Mouse (Mus musculus) adrenal gland, postnatal 4 days (tissue): ENCODE measurements around the gene Smim7. TPM values are rescaled to one million over a fixed set of nuclear protein-coding genes. Genes with fewer than 3 reads are reported as not detected.

Experiments
- DNase-seq, 2 experiments: peaks; one replicate each; pipeline ENCODE4 v3.0.0; 2021 to 2022; ENCODE audit warnings: low spot score in 2 of 2, mixed read lengths in 2 of 2
- long read RNA-seq, 2 experiments: library from polyadenylated mRNA; stranded (forward); transcript quantifications; one replicate each; pipeline ENCODE4 v2.0.0; 2021
- total RNA-seq, 2 experiments: library from RNA; stranded (reverse); gene quantifications; 2 replicates each; pipeline ENCODE4 v1.2.3; 2021

Smim7 gene
- total RNA-seq, result 100 to 1,000 TPM; 119 to 124 TPM
- long read RNA-seq, experiment 1, transcript Smim7-203 (5 exons, 2,892 nt), result major isoform, 94 of 105 reads
- long read RNA-seq, experiment 1, partial matches to known transcripts, result 1 of 105 reads
- long read RNA-seq, experiment 1, other reads (novel, unspliced or antisense), result 7 of 105 reads
- long read RNA-seq, experiment 2, transcript Smim7-203 (5 exons, 2,892 nt), result major isoform, 129 of 140 reads
- long read RNA-seq, experiment 2, transcript Smim7-201 (4 exons, 642 nt), result minor isoform, 7 of 140 reads
- long read RNA-seq, experiment 2, partial matches to known transcripts, result 2 of 140 reads
- long read RNA-seq, experiment 2, other reads (novel, unspliced or antisense), result 2 of 140 reads

DNA sequence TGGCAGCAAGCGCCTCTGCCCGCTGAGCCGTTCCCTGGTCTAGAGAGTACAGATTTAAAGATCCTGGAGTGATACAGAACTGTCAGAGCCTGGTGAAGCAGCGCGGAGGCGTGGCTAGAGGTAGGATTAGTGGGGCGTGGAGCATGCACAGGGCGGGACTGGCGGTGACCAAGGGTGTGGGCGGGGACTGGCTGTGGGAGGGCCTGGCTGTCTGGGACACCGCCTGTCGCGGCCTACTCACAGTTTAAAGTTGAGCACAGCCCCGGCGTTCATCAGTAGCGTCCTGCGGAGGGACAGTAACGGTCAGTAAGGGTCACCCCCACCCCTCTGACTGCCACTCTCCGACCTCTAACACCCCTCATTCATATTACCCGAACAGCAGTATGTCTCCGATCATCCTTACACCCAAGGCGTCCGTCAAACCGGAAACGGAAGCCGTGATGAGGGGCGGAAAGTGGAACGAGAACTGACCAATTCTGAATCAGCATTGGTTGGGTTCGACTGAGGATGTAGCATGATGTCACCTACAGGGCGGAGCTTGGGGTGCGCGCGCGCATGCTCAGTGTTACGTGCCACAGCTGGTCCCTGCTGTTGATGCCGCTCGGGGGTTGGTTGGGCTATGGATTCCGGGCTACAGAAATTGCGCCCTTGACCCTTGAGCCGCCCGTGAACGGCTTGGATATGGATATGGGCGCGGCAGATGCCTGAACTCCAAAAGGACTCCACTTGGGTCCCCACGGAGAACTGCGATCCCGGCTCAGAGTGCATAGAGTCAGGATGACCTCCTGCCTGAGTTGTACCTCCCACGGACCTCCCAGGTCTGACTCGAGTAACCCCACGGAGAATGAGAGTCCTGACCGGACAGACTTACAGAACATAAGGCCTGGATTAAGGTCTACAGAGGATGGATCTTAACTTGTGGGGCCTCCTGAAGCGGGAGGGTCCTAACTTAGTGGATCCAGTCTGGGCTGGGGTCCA, at the start of gene Smim7:
Gene Smim7, minus strand, starts transcription at position 456 of the 978 bp plus-strand sequence.
- peak; percentile 92 to 93 for DNase-seq

DNA sequence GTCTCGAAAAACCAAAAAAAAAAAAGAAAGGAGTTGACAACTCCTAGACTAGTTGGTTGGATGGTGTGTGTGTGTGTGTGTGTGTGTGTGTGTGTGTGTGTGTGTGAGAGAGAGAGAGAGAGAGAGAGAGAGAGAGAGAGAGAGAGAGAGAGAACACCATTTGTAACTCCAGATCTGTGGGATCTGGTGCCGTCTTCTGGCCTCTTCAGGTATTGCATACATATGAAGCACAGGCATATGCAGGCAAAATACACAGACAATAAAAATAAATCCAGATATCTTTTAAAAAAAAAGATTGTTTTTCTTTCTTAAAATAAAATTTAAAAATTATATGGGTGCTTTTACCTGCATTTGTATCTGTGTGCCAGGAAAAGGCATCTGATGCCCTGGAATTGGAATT, 19.3 kb upstream of the Smim7 start:
- no peak for DNase-seq

DNA sequence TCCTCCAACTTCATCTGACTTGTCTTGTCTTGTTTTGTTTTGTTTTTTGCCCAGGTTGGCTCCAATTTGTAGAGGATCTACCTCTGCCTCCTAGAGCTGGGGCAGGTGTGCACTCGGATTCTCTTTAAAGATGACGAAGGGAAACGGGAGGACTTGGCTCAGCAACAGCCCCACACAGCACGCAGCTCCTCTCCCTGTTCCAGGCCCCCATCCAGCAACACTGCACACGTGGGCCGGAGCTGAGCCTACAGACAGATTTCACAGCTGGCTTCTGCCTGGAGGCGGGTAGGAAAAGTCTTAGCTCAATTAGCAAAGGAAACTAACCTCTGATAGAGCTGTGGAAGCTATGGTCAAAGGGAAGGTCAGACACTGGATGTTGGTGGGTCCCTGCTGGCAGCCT, 18.4 kb upstream of the Smim7 start:
- no peak for DNase-seq

DNA sequence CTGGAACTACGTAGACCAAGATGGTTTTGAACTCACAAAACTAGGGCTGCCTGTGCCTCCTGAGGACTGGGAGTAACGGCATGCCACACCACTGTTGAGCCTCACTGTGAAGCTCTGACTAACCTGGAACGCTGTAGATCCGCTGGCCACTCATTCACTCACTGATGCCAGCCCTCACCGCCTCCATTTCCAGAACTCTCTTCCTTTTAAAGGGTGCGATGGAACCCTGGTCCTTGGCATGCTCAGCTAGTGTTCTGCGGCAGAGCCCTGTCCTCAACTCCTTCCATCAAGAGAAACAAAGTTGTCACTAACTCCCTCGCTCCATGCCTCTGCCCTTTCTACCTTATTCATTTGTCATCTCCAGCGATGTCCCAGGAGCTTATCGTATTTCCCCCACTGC, 18.0 kb upstream of the Smim7 start:
- no peak for DNase-seq

DNA sequence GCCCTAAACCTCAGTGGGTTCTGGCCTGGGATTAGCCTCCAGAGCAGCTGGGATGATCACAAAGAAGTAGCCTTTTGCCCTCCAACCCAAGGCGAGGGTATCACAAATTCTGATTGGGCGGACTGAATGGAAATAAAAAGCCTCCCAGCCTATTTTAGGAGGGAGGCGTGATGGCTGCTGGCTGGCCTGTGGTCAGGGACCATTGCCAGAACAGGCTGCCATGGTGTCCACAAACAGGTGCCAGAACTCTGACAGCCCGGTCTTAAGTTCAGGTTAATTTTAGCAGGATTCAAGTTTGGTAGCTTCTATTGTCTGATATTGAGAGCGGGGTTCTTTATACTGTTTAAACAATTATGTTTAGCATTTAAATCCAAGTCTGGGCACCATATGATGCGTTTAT, 16.9 kb upstream of the Smim7 start:
- no peak for DNase-seq

DNA sequence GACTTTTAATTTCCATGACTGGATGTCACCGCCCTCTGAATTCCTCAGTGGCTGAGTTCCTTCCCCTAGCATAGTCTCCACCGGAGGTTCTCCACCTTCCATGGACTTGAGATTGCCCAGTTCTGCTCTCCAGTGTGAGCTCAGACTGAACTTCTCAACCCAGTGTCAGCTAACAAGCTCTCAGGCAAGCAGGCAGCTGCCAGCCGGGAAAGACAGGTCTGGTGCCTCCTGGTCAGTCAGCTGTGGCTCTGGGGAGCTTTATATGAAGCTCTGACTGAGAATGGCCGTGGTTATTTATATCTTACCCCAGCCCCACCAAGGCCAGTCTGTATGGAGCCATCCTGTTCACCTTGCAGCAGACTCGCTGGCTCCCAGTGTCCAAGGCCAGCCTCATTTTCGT, 13.5 kb upstream of the Smim7 start:
- no peak for DNase-seq

DNA sequence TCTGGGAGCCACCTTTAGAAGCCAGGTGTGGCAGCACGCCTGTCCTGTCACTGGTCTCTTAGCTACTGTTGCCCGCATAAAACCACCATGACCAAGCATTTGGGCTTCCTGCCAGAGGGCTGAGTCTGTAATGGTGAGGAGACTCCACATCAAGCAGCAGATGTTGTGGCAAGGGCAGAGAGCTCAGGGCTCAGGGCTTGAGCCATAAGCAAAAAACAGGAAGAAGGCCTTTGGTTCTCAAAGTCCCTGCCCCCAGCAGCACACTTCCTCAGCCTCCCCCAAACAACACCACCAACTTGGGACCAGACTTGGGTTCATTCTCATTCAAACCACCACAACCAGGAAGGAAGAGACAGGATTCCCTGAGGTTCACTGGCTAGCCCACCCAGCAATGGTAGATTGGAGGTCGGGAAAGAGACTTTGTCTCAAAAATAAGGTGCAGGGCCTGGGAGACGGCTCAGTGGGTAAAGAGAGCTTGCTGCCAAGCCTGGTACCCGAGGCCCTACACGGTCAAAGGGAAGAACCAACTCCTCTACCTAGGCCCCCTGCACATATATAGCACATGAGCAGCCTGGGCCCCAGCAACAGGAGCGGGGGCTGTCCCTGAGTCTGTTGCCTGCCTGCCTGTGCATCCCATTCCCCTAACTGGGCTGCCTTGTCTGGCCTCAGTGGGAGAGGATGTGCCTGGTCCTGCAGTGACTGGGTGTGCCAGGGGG, 12.3 kb upstream of the Smim7 start:
- DNase-seq, result no peak

DNA sequence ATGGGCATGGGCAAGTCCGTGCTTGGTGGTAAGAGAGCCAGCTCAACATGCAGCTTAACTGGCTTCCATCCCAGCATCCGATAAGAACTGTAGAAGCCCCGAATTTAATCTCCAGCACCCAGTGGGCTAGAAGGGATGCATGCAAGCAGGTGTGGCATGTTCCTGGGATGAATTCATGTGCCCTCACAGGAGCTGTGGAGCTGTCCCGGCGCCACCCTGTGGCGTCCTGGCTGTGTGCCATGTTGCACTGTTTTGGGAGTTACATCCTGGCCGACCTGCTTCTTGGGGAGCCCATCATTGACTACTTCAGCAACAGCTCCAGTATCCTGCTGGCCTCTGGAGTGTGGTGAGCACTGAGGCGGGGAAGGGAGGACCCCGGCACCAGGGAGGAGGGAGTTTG, 8.5 kb upstream of the Smim7 start:
- DNase-seq, result no peak

DNA sequence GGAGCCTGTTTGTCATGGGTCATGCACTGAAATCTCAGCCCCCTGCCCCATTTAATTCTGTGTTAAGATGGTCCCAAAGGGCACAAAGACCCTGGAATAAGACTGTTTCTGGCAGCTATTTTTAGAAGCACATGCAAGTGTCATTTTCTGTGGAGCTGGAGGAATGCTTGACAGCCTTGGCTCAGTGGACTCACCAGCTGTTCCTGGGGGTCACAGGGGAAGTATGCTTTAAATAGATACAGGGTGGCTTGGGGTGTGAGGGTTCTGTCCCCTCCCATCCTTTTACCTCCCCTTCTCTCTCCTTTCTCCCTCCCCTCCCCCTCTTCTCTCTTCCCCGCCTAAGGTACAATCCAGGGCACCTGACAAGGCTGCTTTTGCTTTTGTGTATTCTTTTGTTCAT, 7.1 kb upstream of the Smim7 start:
- DNase-seq, result no peak

DNA sequence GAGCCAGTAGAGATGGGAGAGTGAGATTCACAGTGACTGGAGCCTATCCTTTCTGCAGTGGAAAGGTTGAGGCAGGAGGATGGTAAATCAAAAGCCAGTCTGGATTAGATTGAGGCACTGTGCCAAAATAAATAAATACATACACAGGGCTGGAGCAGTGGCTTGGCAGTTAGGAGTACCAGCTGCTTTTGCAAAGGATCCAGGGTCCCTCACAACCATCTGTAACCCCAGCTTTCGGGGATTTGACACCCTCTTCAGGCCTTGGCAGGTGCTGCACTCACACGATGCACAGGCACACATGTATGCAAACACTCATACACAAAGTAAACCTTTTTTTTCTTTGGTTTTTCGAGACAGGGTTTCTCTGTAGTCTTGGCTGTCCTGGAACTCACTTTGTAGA, 6.4 kb upstream of the Smim7 start:
- DNase-seq, result no peak

DNA sequence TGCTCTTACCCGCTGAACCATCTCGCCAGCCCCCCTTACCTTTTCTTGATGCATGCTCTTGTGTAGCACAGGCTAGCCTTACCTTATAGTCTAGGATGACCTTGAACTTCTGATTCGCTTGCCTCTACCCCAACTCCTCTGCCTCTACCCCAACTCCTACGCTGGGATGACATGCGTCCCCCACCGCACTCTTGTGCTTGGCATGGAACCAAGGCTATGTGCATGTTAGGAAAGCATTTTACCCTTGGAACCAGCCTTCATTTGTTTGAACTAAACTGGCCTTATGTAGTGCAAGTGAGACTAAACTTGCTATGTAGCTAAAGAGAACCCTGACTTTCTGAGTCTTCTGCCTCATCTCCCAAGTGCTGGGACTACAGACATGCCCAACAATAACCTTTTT, 5.0 kb upstream of the Smim7 start:
- DNase-seq, result no peak

DNA sequence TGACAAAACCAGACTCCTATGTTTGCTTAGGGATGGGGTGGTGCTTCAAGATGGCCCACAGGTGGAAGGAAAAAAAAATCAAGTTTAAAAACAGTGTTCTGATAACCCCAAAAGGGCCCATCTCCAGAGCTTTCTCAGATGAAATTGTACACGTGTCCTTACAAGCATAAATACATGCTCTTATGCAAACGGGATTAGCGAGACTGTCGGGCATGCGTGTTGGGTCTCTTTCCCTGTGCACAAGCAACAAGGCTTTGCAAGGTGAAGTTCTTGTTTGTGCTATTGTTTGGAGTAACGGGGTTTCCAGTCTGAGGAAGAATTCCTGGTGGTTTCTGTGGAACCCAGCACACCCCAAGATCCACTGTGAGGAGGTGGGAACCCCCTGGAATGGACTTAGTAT, 2.6 kb upstream of the Smim7 start:
- DNase-seq, result no peak

DNA sequence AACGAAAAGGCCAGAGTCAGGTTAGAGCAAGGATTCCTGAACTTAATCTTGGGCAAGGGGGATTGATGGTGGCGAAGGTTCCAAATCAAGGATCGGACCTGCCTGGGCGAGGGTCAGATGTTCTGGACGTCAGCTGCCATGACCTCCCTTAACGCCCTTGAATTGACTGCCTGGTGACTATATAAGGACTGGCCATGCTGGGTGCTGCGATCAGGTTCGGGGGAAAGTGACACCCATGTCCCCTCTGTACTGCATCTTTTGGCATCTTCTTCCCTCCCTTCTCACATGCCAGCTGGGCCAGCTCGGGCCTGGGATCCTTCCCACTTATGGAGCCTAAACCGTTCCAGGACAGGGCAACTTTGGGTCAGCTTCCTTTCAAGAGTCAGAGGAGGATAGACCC, 1.6 kb upstream of the Smim7 start:
- no peak for DNase-seq

DNA sequence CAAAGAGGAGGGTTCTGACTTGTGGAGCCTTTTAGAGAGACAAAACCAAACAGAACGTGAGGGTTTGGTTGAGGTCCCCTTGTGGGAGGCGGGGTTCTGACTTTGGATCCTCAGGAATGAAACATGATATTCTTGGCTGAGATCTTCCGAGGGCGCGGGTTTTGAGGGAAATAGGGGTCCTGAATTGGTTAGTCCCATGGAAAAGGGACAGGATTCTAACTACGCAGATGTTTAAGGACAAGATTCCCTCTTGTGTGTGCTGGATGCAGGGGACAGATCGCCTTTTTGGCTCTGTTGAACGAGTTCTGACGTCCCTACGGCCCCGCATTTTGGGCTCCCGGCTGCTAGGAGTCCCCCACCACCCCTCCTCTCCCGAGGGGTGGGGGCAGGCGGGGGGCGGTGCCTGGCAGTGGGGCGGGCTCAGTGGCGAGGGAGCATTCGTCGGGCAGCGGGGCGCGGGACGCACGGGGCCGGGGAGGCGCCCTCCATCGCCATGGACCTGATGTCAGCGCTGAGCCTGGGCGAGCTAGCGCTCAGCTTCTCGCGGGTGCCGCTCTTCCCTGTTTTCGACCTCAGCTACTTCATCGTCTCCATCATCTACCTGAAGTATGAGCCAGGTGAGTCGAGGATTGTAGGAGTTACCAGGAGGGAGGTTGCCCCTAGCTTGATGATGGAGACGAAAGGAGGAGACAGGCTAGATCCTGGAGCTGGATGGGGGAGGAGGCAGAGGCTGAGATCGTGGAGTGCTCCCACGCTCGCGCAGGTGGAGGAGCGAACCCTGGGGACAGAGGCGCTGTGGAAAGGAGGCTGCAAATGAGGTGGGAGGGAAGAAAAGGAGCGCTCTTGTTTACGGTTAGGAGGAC, 954 bp upstream of the Smim7 start, which contains the start of gene Tmem38a:
Gene Tmem38a, plus strand, starts transcription at position 445 of the 863 bp plus-strand sequence.
- DNase-seq, result peak; percentile 53 to 68

DNA sequence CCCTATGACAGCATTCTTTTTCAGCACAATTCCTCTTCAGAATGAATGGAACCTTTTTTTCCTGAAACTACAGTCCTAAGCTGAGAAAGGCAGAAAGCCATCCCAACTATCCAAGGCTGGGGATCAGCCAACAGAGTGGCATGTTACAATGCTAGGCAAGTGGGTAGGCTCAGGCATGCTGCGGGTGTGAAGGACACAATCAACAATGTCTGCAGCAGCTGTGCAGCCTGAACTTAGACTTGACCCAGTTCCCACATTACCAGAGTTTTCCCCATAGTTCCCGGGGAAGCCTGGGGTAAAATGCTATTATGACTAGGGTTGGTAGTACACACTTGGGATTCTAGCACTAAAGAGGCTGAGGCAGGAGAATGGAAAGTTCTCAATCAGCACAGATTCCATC, 4.9 kb downstream of the Smim7 start:
- DNase-seq, result no peak

DNA sequence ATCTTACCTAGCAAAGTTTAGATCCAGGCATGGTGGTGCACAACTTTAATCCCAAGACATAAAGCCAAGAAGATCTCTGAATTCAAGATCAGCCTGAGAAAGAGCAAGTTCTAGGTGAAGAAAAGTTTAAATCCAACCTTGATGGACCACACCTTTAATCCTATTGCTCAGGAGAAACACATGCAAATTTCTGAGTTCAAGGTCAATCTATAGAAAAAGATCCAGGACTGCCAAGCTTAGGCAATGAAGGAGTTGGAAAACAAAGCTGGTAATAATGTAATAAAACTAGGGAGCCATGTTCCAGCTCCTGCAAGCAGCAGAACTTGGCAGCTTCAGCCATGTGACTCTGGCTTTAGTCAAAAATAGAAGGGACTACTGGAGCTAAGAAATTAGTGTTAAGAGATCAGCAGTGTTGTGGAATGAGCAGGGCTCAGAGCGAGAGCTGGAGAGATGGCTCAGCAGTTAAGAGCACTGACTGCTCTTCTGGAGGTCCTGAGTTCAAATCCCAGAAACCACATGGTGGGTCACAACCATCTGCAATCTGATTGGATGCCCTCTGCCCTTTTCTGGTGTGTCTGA, 9.7 kb downstream of the Smim7 start:
- DNase-seq, result no peak

DNA sequence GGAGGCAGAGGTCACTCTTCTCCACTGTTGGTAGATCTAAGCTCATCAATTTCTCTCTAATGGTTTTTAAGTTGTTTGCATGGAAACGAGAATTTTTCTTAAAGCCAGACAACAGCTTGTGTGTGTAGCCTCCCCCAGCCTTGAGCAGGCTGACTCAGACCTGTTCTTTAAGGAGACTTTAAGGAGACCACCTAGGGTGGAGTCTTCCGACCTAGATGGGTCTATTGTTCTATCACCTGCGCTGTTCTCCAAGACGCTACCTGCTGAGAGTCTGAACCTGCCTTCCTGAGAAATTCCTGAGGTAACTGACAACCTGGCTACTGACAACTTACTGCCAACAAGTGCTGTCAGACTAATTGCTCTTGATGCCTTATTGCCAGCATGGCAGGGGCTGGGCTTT, 15.1 kb downstream of the Smim7 start:
- DNase-seq, result no peak

DNA sequence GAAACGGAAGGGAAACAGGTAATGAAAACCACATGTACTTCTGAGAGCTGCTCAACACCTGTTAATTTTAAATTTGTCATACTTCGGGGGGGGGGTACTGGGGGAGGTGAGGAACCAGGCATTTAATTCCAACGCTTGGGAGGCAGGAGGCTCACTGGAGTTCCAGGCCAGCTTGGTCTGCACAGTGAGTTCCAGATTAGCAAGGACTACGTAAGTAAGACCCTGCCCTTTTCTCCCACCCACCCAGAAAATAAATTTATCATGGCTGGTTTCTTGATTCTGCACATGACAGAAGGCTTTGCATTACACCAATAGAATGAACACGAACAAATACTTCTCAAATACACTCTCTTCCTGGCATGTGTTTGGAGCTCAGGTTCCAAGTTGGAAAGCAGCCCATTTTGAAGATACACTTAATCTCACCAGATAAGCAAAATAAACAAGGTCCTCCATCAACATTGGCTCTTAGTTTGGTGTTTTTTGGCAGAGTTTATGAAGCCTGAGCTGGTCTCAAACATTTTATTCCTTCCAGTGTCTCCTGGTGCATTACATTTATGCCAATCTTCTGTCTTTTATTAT, 21.5 kb downstream of the Smim7 start:
- DNase-seq, result no peak

DNA sequence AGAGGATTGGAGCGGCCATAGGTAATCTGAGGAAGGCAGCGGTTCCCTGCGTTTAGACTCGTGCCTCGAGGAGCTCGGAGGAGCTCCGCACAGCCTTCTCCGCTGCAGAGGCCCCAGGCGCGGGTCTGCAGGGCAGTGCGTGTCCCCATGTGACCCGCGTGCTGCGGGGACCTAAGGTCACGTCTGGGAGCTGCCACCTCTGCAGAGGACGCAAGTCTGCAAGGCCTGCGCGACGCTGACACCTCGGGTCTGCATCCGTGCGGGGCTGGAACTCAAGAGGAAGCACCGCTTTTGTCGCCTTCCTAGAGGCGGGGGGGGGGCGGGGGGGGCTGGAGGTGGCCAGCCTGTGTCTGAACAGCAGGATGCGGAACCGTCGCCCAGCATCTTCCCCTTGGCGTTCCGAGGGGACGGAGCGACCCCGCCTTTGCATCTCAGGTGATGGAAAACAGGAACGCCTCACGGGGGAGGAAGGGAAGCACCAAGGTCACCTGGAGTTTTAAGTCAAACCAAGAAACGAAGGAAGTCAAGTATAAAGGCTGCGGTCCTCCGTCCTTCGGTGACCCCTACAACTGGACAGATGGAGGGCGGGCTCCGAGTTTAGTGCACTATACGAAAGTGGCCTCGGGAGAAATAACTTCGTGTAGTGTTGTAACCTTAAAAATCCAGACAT, 22.1 kb downstream of the Smim7 start:
- DNase-seq, result peak in 1 of 2 experiments; percentile 9
